Mouse (Mus musculus) spleen, postnatal 14 days (tissue): Measurements from ENCODE around the gene She.
"Not testable (repeated sequence)": the region's sequence is repeated elsewhere in the genome, so short reads cannot be mapped to it uniquely, and the experiment has no call there.

Experiments used
- DNase-seq, 2 experiments: peaks; one replicate each; pipeline ENCODE4 v3.0.0; 2021 to 2022; ENCODE audit warnings: low spot score in 2 of 2

Gene She

GRCm38 (mm10) chr3:89863276-89863675 lies 32.1 kb downstream of the She start:
- DNase-seq = not testable (repeated sequence)

DNA sequence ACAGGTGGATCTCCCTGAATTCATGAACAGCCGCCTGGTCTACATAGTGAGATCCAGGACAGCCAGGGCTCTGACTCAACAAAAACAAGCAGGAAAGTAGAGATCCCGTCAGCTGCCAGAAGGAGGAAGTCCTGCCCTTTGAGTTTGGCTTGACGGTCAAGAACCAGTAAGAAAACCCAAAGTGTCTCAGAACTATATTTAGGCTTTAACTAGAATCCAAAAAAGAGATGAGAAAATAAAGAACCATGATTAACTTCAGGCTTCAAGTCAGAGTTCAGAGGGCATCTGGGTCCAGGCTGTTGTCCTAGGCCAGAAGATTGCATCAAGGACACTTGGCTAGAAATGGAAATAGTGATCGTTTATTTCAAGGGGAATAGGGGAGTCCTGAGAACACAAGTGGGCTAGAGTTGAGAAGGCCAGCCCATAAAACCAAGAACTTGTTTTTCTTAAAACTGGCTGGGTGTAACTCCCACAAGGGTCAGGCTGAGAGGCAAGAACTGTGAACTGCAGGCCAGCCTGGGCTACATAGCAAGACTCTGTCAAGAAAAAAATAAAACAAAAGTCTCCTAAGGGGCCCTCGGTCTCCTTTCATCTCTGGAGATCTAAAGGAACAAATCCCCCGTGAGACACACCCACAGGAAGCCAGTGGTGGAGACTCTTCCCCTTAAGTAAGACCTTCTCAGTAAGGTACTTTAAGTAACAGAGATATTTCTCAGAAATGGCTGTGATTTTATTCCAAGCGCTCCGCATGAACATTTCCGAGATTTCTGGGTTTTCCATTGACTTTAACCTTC lies 32.7 kb downstream of the She start:
- DNase-seq = no peak

- DNase-seq = no peak
Measured at GRCm38 (mm10) chr3:89865020-89865419, 33.9 kb downstream of the She start.

GRCm38 (mm10) chr3:89865764-89866163 lies 34.6 kb downstream of the She start:
- no peak for DNase-seq

- no peak for DNase-seq
Measured at GRCm38 (mm10) chr3:89867651-89868050, 36.5 kb downstream of the She start.

DNA sequence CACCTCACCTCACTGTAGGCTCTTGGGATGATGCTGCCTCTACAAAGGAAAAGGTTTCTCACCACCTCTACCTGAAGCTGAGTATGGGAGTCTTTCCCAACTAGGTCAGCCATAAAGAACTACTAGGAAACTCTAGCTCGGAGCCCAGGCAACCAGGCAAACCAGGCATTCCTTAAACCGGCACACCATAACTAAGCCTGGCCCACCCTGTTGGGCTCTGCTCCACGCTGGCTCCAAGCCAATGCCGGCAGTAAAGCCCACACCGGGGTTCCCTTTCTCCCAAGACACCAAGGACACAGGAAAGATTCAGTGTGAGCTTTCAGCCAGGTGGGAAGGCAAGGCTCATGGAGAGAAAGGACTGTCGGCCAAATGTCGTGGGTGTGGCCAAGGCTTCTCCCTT lies 37.2 kb downstream of the She start:
- DNase-seq = no peak

DNA sequence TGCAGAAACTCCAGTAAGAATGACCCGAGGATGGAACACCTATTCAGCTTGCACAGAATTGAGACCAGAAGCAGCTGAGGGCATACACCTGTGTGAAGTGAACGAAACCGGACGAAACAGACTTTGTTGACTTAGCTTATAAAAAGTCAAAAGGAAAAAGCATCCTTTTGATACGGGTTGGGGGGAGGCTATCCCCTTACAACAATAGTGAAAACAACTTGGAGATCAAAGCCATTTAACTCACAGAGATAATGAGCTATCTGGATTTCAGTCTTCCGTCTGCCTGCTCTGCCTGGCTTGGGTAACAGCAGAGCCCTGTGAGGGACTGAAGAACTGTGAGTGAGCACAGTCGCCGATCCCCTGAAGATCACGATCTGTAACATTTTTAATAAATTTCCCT lies 37.8 kb downstream of the She start:
- DNase-seq = no peak

DNA sequence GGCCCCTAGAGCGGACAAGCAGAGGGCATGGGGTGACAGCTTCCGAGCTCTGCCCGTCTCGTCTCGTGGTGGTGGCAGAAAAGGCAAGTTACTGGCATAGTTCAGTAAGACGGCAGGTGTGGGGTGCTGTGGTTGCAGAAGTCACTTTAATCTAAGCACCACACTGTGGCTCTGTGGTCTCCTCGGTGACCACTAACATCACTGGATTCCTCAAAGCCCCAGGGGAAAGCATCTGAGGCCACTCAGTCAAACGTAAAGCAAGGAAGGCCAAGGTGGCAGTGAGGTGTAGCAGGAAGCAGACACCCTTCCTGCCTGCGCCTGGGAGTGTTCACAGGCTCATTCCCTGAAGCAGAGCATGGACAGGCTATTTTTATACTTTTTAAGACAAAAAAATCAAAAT lies 38.4 kb downstream of the She start:
- no peak for DNase-seq

- no peak for DNase-seq
Measured at GRCm38 (mm10) chr3:89870472-89871271, 39.5 kb downstream of the She start.

GRCm38 (mm10) chr3:89871339-89871914 lies 40.3 kb downstream of the She start:
- no peak for DNase-seq

- DNase-seq = no peak
Measured at GRCm38 (mm10) chr3:89872209-89872608, 41.0 kb downstream of the She start.

GRCm38 (mm10) chr3:89872684-89873083 lies 41.5 kb downstream of the She start:
- DNase-seq = no peak

DNA sequence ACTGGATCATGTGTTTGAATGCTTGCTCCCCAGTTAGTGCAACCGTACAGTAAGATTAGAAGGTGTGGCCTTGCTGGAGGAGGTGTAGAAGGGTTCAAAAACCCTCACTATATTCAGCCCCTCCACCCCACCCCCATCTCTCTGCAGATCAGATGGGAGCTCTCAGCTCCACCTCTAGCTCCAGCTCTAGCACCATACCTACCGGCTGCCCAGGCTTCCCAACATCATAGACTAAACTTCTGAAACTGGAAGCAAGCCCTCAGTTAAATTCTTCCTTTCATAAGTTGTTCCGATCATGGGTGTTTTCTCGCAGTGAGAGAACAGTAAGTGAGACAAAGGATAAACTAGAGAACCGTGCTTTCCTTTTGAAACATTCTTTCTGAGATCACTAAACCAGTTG lies 42.9 kb downstream of the She start:
- DNase-seq = no peak

- DNase-seq = no peak
Measured at GRCm38 (mm10) chr3:89875021-89875420, 43.9 kb downstream of the She start.

DNA sequence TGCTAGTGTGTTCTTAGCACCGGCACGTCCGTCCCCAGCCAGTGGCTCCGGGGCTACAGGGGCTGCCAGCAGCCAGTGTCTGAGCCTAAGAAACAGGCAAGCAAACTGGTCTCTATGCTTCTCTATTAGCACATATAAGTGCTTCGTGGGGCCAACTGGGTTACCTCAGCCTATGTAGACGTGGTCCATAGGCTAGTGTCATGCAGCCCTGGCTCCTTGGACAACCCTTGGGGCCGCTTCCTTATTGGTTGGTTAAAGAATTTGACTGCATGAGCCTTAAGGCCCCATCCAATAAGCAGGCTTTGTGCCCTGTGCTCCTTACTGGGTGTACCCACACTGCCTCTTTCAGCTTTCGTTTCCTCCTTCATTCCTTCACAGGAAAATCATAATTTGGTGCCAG lies 44.6 kb downstream of the She start:
- DNase-seq = no peak

DNA sequence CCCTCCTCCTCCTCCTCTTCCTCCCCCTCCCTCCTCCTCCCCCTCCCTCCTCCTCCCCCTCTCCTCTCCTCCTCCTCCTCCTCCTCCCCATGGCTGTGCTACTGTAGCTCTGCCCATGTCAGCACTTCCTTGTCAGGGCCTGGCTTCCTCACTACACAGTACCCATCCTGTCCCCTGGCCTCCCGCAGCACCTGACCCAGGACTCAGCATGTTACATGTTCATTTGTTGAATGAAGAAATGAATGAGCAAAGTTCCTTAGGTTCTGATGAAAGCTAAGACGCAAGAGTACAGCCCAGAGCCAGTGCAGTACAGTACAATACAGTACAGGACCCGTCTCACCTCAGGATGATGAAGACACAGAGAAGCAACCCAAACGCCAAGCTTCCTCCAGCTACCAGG lies 45.3 kb downstream of the She start:
- no peak for DNase-seq

DNA sequence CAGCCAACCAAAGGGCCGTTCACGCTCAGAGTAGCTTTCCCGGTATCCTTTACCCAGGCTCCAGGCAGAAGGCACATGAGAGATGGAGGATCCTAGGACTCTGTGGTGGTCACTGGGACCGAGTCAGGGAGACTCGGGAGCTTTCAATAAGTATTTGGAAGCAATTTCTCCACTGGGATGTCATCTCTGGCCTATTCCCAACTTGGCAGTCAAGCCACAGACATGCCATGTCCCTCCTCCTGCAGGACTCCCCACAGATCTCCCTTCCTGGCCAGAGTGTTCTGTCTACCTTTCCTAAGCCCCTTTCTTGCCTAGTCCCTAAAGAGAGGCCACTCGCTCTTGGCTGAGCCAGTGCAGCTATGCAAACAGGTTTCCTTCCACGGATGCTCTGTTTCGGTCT lies 46.0 kb downstream of the She start:
- no peak for DNase-seq

- DNase-seq = no peak
Measured at GRCm38 (mm10) chr3:89878456-89878855, 47.3 kb downstream of the She start.

DNA sequence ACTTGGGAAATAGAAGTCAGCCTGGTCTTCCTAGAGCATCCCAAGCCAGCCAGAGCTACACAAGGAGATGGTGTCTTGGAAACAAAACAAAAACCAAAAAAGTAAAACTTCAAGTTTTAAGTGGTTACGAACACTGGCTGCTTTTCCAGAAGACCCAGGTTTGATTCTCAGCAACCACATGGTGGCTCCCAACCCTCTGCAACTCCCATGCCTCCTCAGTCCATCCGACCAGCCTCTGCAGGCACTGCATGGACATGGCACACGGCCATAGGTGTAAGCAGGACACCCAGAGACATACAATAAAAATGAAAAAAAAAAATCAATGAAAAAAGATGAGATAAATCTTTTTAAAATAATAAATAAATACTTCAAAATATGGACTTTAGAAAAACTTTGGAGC lies 48.2 kb downstream of the She start:
- no peak for DNase-seq

- DNase-seq = no peak
Measured at GRCm38 (mm10) chr3:89880036-89880851, 49.1 kb downstream of the She start.

DNA sequence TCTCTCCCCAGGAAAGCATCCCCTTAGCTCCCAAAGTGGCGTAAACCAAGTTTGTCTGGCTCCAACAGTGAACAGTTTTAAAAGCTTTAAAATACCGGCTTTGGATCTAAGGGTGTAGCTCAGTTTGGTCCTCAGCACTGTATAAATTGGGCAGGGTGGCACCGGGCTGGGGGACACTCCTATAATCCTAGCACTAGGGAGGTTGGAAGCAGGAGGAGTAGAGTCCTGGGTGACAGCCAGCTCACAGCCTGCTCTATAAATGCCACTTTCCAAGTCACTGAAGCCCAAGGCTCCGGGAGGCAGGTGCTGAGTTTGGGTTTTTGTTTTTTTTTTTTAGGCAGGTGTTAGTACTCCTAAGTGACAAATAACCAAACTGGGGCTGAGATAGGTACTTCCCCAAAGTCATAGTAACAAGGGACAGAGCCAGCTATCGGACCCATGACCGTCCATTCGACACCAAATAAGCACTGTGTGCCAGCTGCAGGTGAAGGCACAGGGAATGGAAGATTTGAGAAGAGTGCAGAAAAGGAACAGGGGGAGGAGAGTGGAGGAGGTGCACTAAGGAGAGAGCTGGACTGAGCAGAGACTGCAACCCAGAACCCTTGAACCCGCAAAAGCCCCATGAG lies 51.5 kb downstream of the She start:
- no peak for DNase-seq
